Mouse (Mus musculus) heart, postnatal 0 days (tissue): ENCODE results near the gene Pet117. TPM values are rescaled to one million over a fixed set of nuclear protein-coding genes. Genes with fewer than 3 reads are reported as not detected.

Experiments used
- ATAC-seq: fragments of 200-750 bp; cut with Nextera tagmentation; 2 replicates; pipeline ENCODE4 v1.8.0; 2017; ENCODE audit warnings: low read depth, moderate number of reproducible peaks, moderate library complexity; ENCODE audit not compliant: insufficient read depth
- DNase-seq: peaks from one replicate; pipeline ENCODE4 v3.0.0-alpha.2; 2016; ENCODE audit warnings: low spot score
- H3K27ac ChIP-seq: fragments of 300-500 bp; sonication (generic); 2 replicates; pipeline ENCODE4 v1.5.1; 2014; ENCODE audit warnings: low read depth, mild to moderate bottlenecking
- H3K27me3 ChIP-seq: fragments of 300-500 bp; sonication (generic); 2 replicates; pipeline ENCODE4 v1.6.1; 2014; ENCODE audit warnings: low read length, mixed read lengths; ENCODE audit not compliant: control insufficient read depth, insufficient read depth
- H3K36me3 ChIP-seq: fragments of 300-500 bp; sonication (generic); replicated peaks from 2 replicates; pipeline ENCODE4 v1.6.1; 2014; ENCODE audit warnings: low read length, mixed read lengths; ENCODE audit not compliant: control insufficient read depth, insufficient read depth
- H3K4me1 ChIP-seq: fragments of 300-500 bp; sonication (generic); 2 replicates; pipeline ENCODE4 v1.6.1; 2014; ENCODE audit warnings: antibody characterized with exemption; ENCODE audit not compliant: control insufficient read depth, insufficient read depth
- H3K4me2 ChIP-seq: fragments of 300-500 bp; sonication (generic); 2 replicates; pipeline ENCODE4 v1.6.1; 2014; ENCODE audit warnings: low read depth, mild to moderate bottlenecking, low read length, moderate library complexity
- H3K4me3 ChIP-seq: fragments of 300-500 bp; sonication (generic); 2 replicates; pipeline ENCODE4 v1.5.1; 2014; ENCODE audit warnings: low read depth, low read length
- H3K9ac ChIP-seq: fragments of 300-500 bp; sonication (generic); replicated peaks from 2 replicates; pipeline ENCODE4 v1.6.1; 2014; ENCODE audit warnings: low read depth, low read length, mixed read lengths
- H3K9me3 ChIP-seq: fragments of 300-500 bp; sonication (generic); replicated peaks from 2 replicates; pipeline ENCODE4 v1.6.1; 2016; ENCODE audit warnings: low read length; ENCODE audit not compliant: control insufficient read depth
- CTCF ChIP-seq: IDR thresholded peaks from 2 replicates; pipeline ENCODE4 v1.5.1; 2016; ENCODE audit warnings: antibody characterized with exemption, control low read depth, low read depth
- EP300 ChIP-seq: IDR thresholded peaks from 2 replicates; pipeline ENCODE4 v1.6.1; 2016; ENCODE audit warnings: antibody characterized with exemption, low read depth
- WGBS: fragments of 180-500 bp; shearing (Covaris S2); extraction: QIAGEN DNeasy Blood & Tissue Kit; methylation state at CpG from one replicate; pipeline ENCODE4 v1.1.7; 2014; 5-methylcytosine and 5-hydroxymethylcytosine counted together
- polyA plus RNA-seq: library from polyadenylated mRNA; unstranded; fragments of >200 nt; fragmentation: Nextera tagmentation; extraction: Ambion mirVana; gene quantifications from 2 replicates; pipeline ENCODE4 v1.2.1, GENCODE M21; 2015
- total RNA-seq: library from RNA; depleted of rRNA; stranded (reverse); fragments of >200 nt; gene quantifications from 2 replicates; pipeline ENCODE4 v1.2.3, GENCODE M21; 2014; ENCODE audit warnings: low replicate concordance; rRNA removed

Pet117 gene
- total RNA-seq (not detected in 2 replicates), polyA plus RNA-seq (2.9 and 3.2 TPM in 2 replicates)

GRCm38 (mm10) chr2:144368400-144369019, at the start of gene Pet117, which contains the start of gene Kat14:
TSS of gene Pet117 (plus strand) at chr2:144368996.
TSS of gene Kat14 (plus strand) at chr2:144368983.
- Histone ChIP-seq H3K27me3 (no peaks in the 10 kb centered on the region), H3K27ac (peak within 1 kb of the TSS; percentile 95), H3K4me1 (peaks cover 9% of the 10 kb centered on the region), H3K9me3 (no peaks in the 10 kb centered on the region), H3K4me2 (peak within 1 kb of the TSS; percentile 64), H3K4me3 (peak within 1 kb of the TSS; percentile 75), H3K36me3 (peaks cover 11% of the 10 kb centered on the region), H3K9ac (peak within 1 kb of the TSS; percentile 81)
- DNase-seq: peak; percentile 94
- 6% methylated on average over 37 of the region's 38 CpGs for WGBS
- TF ChIP-seq EP300 (0 out of 2 replicates have a peak, but pooled peaks have one; percentile 59), CTCF (peak; percentile 4; the same call in 1 of the 2 replicates)
- peak; percentile 93 for ATAC-seq

- no peak overlapping the region for H3K9ac ChIP-seq
- no peaks in the 10 kb centered on the region for H3K36me3 ChIP-seq
- H3K9me3 ChIP-seq: no peaks in the 10 kb centered on the region
- TF ChIP-seq EP300 (no peak), CTCF (no peak)
- DNase-seq: no peak
- no peak for ATAC-seq
- H3K4me2 ChIP-seq: no peak overlapping the region
- H3K27ac ChIP-seq: no peak overlapping the region
- H3K27me3 ChIP-seq: peaks cover 18% of the 10 kb centered on the region
- no peak overlapping the region for H3K4me3 ChIP-seq
- WGBS: 54% methylated on average over 3 of the region's 3 CpGs
- H3K4me1 ChIP-seq: no peaks in the 10 kb centered on the region
These were observed 44.6 kb upstream of the Pet117 start for GRCm38 (mm10) chr2:144324218-144324617.

- H3K9me3 ChIP-seq: no peaks in the 10 kb centered on the region
- no peak overlapping the region; the same call in 1 of the 2 replicates for H3K4me2 ChIP-seq
- WGBS: 13% methylated on average over 10 of the region's 10 CpGs
- H3K27ac ChIP-seq: no peak overlapping the region
- DNase-seq (no peak), ATAC-seq (no peak)
- peaks cover 66% of the 10 kb centered on the region for H3K27me3 ChIP-seq
- no peak overlapping the region for H3K4me3 ChIP-seq
- TF ChIP-seq EP300 (no peak), CTCF (no peak)
- no peaks in the 10 kb centered on the region for H3K36me3 ChIP-seq
- H3K4me1 ChIP-seq: peaks cover 21% of the 10 kb centered on the region
- no peak overlapping the region for H3K9ac ChIP-seq
These were observed 39.3 kb upstream of the Pet117 start for GRCm38 (mm10) chr2:144329451-144329850.

GRCm38 (mm10) chr2:144329937-144330336, 38.9 kb upstream of the Pet117 start:
- H3K36me3 ChIP-seq: no peaks in the 10 kb centered on the region
- H3K4me2 ChIP-seq: no peak overlapping the region; the same call in 1 of the 2 replicates
- peaks cover 71% of the 10 kb centered on the region for H3K27me3 ChIP-seq
- DNase-seq: no peak
- peaks cover 21% of the 10 kb centered on the region for H3K4me1 ChIP-seq
- H3K9me3 ChIP-seq: no peaks in the 10 kb centered on the region
- TF ChIP-seq EP300 (no peak), CTCF (no peak)
- no peak overlapping the region for H3K9ac ChIP-seq
- H3K4me3 ChIP-seq: peak overlapping the region; percentile 63
- ATAC-seq: no peak
- H3K27ac ChIP-seq: no peak overlapping the region
- WGBS: 5% methylated on average over 10 of the region's 10 CpGs

GRCm38 (mm10) chr2:144330352-144330959, 38.3 kb upstream of the Pet117 start:
- ATAC-seq (peak; percentile 19; the same call in 1 of the 2 replicates), DNase-seq (no peak)
- H3K27me3 ChIP-seq: peaks cover 75% of the 10 kb centered on the region
- H3K27ac ChIP-seq: no peak overlapping the region
- peak overlapping the region; percentile 96 for H3K4me2 ChIP-seq
- no peaks in the 10 kb centered on the region for H3K9me3 ChIP-seq
- no peaks in the 10 kb centered on the region for H3K36me3 ChIP-seq
- no peak for TF ChIP-seq CTCF
- no peak for TF ChIP-seq EP300
- H3K4me1 ChIP-seq: peaks cover 21% of the 10 kb centered on the region
- peak overlapping the region; percentile 39 for H3K9ac ChIP-seq
- under 1% methylated on average over 39 of the region's 41 CpGs for WGBS
- peak overlapping the region; percentile 63 for H3K4me3 ChIP-seq
